Mouse (Mus musculus) lung, embryonic 16.5 days (tissue): ENCODE results near the gene Dnaja1. TPM values are rescaled to one million over a fixed set of nuclear protein-coding genes. Genes with fewer than 3 reads are reported as not detected.

Source experiments
- ATAC-seq: fragments of 200-750 bp; cut with Nextera tagmentation; 2 replicates; pipeline ENCODE4 v1.8.0; 2017; ENCODE audit warnings: low read depth, mild to moderate bottlenecking, moderate library complexity
- H3K27ac ChIP-seq: fragments of 300-500 bp; sonication (generic); 2 replicates; pipeline ENCODE4 v1.5.1; 2014; ENCODE audit warnings: mild to moderate bottlenecking, control low read depth, low read length
- H3K27me3 ChIP-seq: fragments of 300-500 bp; sonication (generic); 2 replicates; pipeline ENCODE4 v1.6.1; 2014; ENCODE audit warnings: low read depth, low read length, mixed read lengths; ENCODE audit not compliant: control insufficient read depth, insufficient read depth
- H3K36me3 ChIP-seq: fragments of 300-500 bp; sonication (generic); 2 replicates; pipeline ENCODE4 v1.6.1; 2014; ENCODE audit warnings: low read length; ENCODE audit not compliant: control insufficient read depth, insufficient read depth
- H3K4me1 ChIP-seq: fragments of 300-500 bp; sonication (generic); replicated peaks from 2 replicates; pipeline ENCODE4 v1.6.1; 2014; ENCODE audit warnings: low read length, mixed read lengths; ENCODE audit not compliant: control insufficient read depth, insufficient read depth
- H3K4me2 ChIP-seq: fragments of 300-500 bp; sonication (generic); 2 replicates; pipeline ENCODE4 v1.6.1; 2014; ENCODE audit warnings: low read depth, low read length, control low read depth
- H3K4me3 ChIP-seq: fragments of 300-500 bp; sonication (generic); 2 replicates; pipeline ENCODE4 v1.5.1; 2014; ENCODE audit warnings: mild to moderate bottlenecking, low read length, control low read depth
- H3K9ac ChIP-seq: fragments of 300-500 bp; sonication (generic); 2 replicates; pipeline ENCODE4 v1.6.1; 2014; ENCODE audit warnings: low read length, control low read depth
- H3K9me3 ChIP-seq: fragments of 300-500 bp; sonication (generic); 2 replicates; pipeline ENCODE4 v1.6.1; 2016; ENCODE audit warnings: low read length; ENCODE audit not compliant: control insufficient read depth
- WGBS: fragments of 180-500 bp; shearing (Covaris S2); extraction: QIAGEN DNeasy Blood & Tissue Kit; methylation state at CpG from one replicate; pipeline ENCODE4 v1.1.7; 2014; 5-methylcytosine and 5-hydroxymethylcytosine counted together
- polyA plus RNA-seq: library from polyadenylated mRNA; unstranded; fragments of >200 nt; fragmentation: Nextera tagmentation; extraction: Ambion mirVana; gene quantifications from 2 replicates; pipeline ENCODE4 v1.2.1, GENCODE M21; 2015

Dnaja1 gene
- polyA plus RNA-seq, 1 experiment from 2014 or later, result 401 TPM

GRCm38 (mm10) chr4:40725554-40725953, 3.6 kb downstream of the Dnaja1 start:
- Histone ChIP-seq H3K9ac (no peak overlapping the region), H3K27ac (no peak overlapping the region), H3K36me3 (peaks cover 31% of the 10 kb centered on the region), H3K4me3 (no peak overlapping the region), H3K27me3 (no peaks in the 10 kb centered on the region), H3K4me2 (no peak overlapping the region), H3K9me3 (no peaks in the 10 kb centered on the region), H3K4me1 (peaks cover 24% of the 10 kb centered on the region)
- no peak for ATAC-seq

GRCm38 (mm10) chr4:40727247-40727646, 5.3 kb downstream of the Dnaja1 start:
- Histone ChIP-seq H3K4me1 (peaks cover 15% of the 10 kb centered on the region), H3K27me3 (no peaks in the 10 kb centered on the region), H3K4me2 (no peak overlapping the region), H3K9ac (no peak overlapping the region), H3K36me3 (peaks cover 41% of the 10 kb centered on the region), H3K4me3 (no peak overlapping the region), H3K9me3 (no peaks in the 10 kb centered on the region), H3K27ac (no peak overlapping the region)
- WGBS, result 69% methylated on average over 1 of the region's 1 CpGs
- no peak for ATAC-seq

- H3K27ac ChIP-seq, result no peak overlapping the region
- no peaks in the 10 kb centered on the region for H3K9me3 ChIP-seq
- no peak for ATAC-seq
- no peak overlapping the region for H3K4me3 ChIP-seq
- H3K36me3 ChIP-seq, result peaks cover 52% of the 10 kb centered on the region
- H3K4me2 ChIP-seq, result no peak overlapping the region
- H3K9ac ChIP-seq, result no peak overlapping the region
- H3K27me3 ChIP-seq, result no peaks in the 10 kb centered on the region
- 0 out of 2 replicates have a peak, but pooled peaks cover 2% of the 10 kb centered on the region for H3K4me1 ChIP-seq
These were observed 9.3 kb downstream of the Dnaja1 start for GRCm38 (mm10) chr4:40731262-40731661.

DNA sequence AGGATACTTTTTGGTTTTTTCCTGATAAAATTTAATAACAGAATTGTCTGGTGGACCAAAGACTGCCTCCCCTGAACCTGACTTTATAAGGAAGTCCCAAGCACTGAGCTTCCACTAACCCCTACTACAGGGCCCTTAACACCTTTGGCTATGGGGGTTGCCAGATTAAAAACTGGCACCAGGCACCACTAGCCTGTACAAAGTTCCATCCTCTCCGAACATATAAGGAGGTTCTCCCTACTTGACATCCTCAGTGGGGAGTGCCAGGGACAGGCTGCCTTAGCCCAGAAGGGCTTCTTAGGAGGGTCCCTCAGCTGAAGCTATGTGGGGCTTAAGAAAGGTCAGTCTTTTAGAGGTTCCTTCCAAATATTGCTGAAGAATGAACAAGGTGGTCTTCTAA, 13.4 kb downstream of the Dnaja1 start:
- H3K4me2 ChIP-seq, result no peak overlapping the region
- H3K36me3 ChIP-seq, result peaks cover 37% of the 10 kb centered on the region
- H3K4me1 ChIP-seq, result no peaks in the 10 kb centered on the region
- H3K27ac ChIP-seq, result no peak overlapping the region
- H3K4me3 ChIP-seq, result no peak overlapping the region
- ATAC-seq, result no peak
- WGBS, result 46% methylated on average over 1 of the region's 1 CpGs
- H3K9ac ChIP-seq, result no peak overlapping the region
- no peaks in the 10 kb centered on the region for H3K27me3 ChIP-seq
- no peaks in the 10 kb centered on the region for H3K9me3 ChIP-seq

- peak; percentile 77 for ATAC-seq
- H3K4me2 ChIP-seq, result peak overlapping the region; percentile 62
- WGBS, result under 1% methylated on average over 39 of the region's 39 CpGs
- no peaks in the 10 kb centered on the region for H3K27me3 ChIP-seq
- H3K36me3 ChIP-seq, result peaks cover 20% of the 10 kb centered on the region
- H3K9ac ChIP-seq, result peak overlapping the region; percentile 79
- 0 out of 2 replicates have a peak overlapping the region, but pooled peaks have one; percentile 23 for H3K27ac ChIP-seq
- H3K4me3 ChIP-seq, result peak overlapping the region; percentile 67
- H3K9me3 ChIP-seq, result no peaks in the 10 kb centered on the region
- H3K4me1 ChIP-seq, result peaks cover 2% of the 10 kb centered on the region; the same call in 1 of the 2 replicates
These were observed 35.3 kb downstream of the Dnaja1 start for GRCm38 (mm10) chr4:40757157-40757779.

DNA sequence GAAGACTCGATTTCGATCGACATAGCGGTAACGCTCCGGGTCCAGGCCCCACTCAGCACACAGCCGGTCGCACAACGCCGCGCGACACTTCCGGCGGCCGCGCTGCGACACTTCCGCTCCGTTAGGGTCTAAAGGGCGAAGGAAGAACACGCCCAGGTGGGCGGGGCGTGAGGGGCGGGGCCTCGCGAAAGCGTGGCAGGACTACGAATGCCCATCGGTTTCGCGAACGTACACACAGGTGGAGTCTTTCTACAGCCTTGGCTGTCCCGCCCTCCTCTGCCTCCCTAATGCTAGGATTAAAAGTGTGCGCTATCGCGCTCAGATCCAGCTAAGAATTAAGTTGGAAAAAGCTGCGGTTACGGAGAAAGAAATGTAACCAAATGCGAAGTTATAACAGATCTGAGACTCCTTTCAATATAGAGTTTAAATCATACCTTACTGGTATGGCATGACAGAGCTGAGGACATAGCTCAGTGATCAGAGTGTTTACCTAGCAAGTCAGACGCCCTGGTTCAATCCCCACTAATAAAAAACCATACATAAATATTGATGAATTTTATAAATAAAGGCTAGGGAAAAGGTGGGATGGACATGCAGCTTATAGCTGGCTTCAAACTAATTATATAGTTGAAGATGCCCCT, 36.0 kb downstream of the Dnaja1 start, which contains the start of gene Smu1:
Gene Smu1 (minus strand): TSS at position 144 of the 641 bp plus-strand sequence.
- Histone ChIP-seq H3K27ac (0 out of 2 replicates have a peak within 1 kb of the TSS, but pooled peaks have one; percentile 23), H3K27me3 (no peaks in the 10 kb centered on the region), H3K9me3 (no peaks in the 10 kb centered on the region), H3K4me2 (peak within 1 kb of the TSS; percentile 69), H3K36me3 (peaks cover 16% of the 10 kb centered on the region), H3K4me1 (peaks cover 2% of the 10 kb centered on the region; the same call in 1 of the 2 replicates), H3K4me3 (peak within 1 kb of the TSS; percentile 67), H3K9ac (peak within 1 kb of the TSS; percentile 79)
- peak; percentile 99 for ATAC-seq
- WGBS, result under 1% methylated on average over 40 of the region's 40 CpGs

GRCm38 (mm10) chr4:40759876-40760275, 37.9 kb downstream of the Dnaja1 start:
- no peak overlapping the region for H3K4me3 ChIP-seq
- no peak for ATAC-seq
- H3K9ac ChIP-seq, result no peak overlapping the region
- no peak overlapping the region for H3K4me2 ChIP-seq
- H3K4me1 ChIP-seq, result peaks cover 2% of the 10 kb centered on the region; the same call in 1 of the 2 replicates
- no peaks in the 10 kb centered on the region for H3K27me3 ChIP-seq
- H3K9me3 ChIP-seq, result no peaks in the 10 kb centered on the region
- no peak overlapping the region for H3K27ac ChIP-seq
- peaks cover 5% of the 10 kb centered on the region; the same call in 1 of the 2 replicates for H3K36me3 ChIP-seq
- 37% methylated on average over 5 of the region's 5 CpGs for WGBS

- Histone ChIP-seq H3K4me3 (peak overlapping the region; percentile 25), H3K27me3 (no peaks in the 10 kb centered on the region), H3K36me3 (no peaks in the 10 kb centered on the region), H3K4me2 (peak overlapping the region; percentile 56), H3K4me1 (peaks cover 16% of the 10 kb centered on the region), H3K27ac (peak overlapping the region; percentile 61; the same call in 1 of the 2 replicates), H3K9ac (peak overlapping the region; percentile 57), H3K9me3 (no peaks in the 10 kb centered on the region)
- 13% methylated on average over 12 of the region's 12 CpGs for WGBS
- ATAC-seq, result peak; percentile 58
These were observed 52.6 kb downstream of the Dnaja1 start for GRCm38 (mm10) chr4:40774279-40775259.

GRCm38 (mm10) chr4:40776416-40776815, 54.5 kb downstream of the Dnaja1 start:
- Histone ChIP-seq H3K4me2 (no peak overlapping the region), H3K36me3 (no peaks in the 10 kb centered on the region), H3K9me3 (no peaks in the 10 kb centered on the region), H3K9ac (no peak overlapping the region), H3K27ac (no peak overlapping the region), H3K4me3 (no peak overlapping the region), H3K27me3 (no peaks in the 10 kb centered on the region), H3K4me1 (peaks cover 16% of the 10 kb centered on the region)
- no peak for ATAC-seq
- WGBS, result 65% methylated on average over 4 of the region's 4 CpGs
